Mouse (Mus musculus) layer of hippocampus, adult 8-10 months (tissue): Measurements from ENCODE around the gene Klhl25. TPM values are rescaled to one million over a fixed set of nuclear protein-coding genes. Genes with fewer than 3 reads are reported as not detected.
"Not testable (repeated sequence)": the region's sequence is repeated elsewhere in the genome, so short reads cannot be mapped to it uniquely, and the experiment has no call there.

Experiments used
- DNase-seq, 2 experiments: peaks; one replicate each; pipeline ENCODE4 v3.0.0; 2022; ENCODE audit warnings: low spot score in 2 of 2
- total RNA-seq, 4 experiments: library from RNA; stranded (reverse); gene quantifications; 2 replicates each; pipeline ENCODE4 v1.2.4; 2022

The Klhl25 gene
- total RNA-seq: 10 to 100 TPM in 3 of 4 experiments, 1 to 10 TPM in 1; 7.6 to 14.6 (median 11.4) TPM

- DNase-seq: peak; percentile 95 to 96
Measured at GRCm38 (mm10) chr7:75848115-75848775, at the start of gene Klhl25. Gene Klhl25, plus strand, starts transcription at chr7:75848310.

- DNase-seq: no peak
Measured at GRCm38 (mm10) chr7:75800530-75800929, 47.6 kb upstream of the Klhl25 start.

DNA sequence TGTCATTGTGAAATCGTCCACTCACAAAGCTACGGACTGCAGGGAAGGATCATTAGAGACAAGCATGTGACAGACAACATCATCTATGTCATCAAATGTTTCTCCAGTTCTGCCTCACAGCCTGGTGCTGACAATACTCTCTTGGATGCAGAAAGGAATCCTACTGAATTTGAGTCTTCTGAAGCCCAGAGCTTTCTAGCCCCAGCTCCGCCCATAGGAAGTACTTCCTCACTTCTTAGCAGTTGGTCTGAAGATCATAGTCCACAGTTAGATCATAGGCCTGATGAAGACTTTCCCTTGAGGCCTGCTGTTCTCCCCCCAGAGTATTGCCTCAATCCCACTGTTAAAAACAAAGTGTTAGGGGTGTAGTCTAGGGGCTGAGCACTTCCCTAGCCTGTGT lies 47.1 kb upstream of the Klhl25 start:
- DNase-seq: no peak

DNA sequence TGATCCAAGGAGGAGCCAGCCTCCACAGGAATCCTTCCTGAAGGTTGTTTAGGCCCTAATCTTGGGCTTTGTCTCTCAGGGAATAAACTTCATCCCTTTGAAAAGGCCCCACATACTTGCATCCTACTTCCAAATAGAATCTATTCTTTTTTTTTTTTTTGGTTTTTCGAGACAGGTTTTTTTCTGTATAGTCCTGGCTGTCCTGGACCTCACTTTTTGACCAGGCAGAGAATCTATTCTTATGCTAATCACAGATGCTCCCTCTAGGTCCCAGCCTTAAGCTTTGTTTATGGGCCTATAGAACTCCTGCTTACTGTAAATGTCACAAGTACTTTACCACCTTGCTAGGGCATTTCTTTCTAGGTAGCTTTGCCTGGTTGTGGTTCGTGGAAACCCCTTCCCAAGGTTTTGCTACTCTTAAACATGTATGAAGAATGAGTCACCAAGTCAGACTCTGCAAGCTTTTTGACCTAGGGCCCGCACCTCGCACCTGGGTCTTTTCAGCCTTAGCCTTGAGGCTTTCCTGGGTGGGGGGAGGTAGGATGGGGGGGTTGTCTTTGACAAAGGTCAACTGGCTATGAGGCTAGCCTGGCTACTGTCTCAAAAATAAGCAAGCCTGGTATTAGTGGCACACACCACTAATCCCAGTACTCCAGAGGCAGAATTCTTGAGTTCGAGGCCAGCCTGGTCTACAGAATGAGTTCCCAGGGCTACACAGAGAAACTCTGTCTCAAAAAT lies 46.3 kb upstream of the Klhl25 start:
- no peak for DNase-seq

GRCm38 (mm10) chr7:75802887-75803286 lies 45.2 kb upstream of the Klhl25 start:
- DNase-seq: no peak

- no peak for DNase-seq
Measured at GRCm38 (mm10) chr7:75806161-75806560, 41.9 kb upstream of the Klhl25 start.

- no peak for DNase-seq
Measured at GRCm38 (mm10) chr7:75806711-75807110, 41.4 kb upstream of the Klhl25 start.

DNA sequence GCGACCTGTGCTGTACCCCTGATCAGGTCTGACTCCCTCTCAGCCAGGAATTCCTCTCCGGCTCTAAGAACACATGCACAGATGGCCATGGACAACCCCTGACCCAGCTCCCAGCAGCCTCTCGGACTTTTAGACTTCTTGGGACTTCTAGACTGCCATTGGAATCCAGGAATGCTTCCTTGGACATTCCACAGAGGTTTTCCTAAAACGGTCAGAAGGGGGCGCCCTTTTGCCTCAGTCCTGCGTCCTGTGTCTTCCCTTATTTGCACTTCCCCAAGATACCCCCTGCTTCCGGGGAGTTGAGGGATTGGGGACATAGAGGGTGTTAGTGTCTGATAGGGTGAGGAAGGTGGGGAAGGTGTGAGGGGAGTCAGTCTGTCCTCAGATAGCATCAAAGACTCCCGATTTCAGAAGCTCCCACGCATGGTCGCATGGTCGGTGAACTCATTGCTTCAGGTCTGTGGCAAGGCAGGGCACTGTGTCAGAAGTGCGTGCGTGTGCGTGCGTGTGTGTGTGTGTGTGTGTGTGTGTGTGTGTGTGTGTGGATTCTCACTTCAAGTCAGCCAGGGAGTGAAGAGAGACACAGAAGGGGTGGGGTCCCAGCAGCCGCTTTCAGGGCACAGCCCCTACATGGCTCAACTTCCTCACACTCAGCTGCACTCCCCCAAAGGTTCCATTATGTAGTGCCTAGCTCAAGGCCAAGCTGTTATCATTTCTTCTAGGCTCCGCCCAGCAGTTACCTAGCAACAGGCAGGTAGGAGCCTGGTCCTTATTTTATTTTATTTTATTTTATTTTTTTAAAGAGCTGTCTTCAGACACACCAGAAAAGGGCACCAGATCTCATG lies 40.4 kb upstream of the Klhl25 start:
- no peak for DNase-seq

GRCm38 (mm10) chr7:75820687-75821086 lies 27.4 kb upstream of the Klhl25 start:
- DNase-seq: no peak

DNA sequence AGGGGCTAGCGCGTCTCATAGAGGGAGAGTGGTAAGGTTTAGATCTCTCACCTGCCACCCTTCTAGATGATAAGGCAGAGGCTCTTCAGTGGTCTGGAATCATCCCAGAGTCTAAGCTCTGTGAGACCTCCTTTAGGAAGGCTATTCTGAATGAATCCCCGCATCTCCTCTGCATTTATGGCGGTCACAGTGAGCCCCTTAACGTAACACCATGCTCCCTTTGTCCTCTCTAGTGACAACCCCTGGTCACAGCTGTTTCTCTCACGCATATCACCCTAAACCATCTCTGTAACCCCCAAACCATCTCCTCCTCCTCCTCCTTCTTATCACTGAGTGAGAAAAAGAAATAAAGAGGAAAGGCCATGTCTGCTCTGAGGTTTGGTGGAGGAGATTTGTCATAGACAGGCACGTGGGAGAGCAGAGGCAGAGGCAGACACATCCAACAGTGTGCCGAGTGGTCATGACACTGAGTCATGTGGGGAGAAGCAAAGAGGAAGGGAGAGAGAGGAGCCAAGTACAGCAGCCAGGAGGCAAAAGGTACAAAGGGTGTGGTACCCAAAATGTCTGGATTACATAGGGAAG lies 25.9 kb upstream of the Klhl25 start:
- no peak for DNase-seq

DNA sequence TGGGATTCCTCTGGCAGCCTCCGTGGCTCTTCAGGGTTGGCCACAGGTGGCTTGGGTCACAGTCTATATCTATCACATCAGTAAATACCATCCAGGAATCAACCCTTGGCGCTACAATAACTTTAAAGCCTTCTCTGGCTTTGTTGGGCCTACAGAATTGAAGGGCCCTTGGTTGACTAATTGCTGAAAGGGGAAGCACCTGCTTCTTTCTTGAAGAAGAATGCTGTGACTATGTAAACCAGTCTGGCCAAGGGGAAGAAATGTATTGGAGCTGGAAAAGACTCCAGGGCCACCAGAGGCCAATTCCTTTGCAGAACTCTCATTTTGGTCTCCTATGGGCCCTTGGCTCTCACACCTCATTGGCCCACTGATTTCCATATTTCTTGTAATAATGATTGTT lies 25.0 kb upstream of the Klhl25 start:
- no peak for DNase-seq

- DNase-seq: no peak
Measured at GRCm38 (mm10) chr7:75826360-75827103, 21.6 kb upstream of the Klhl25 start.

DNA sequence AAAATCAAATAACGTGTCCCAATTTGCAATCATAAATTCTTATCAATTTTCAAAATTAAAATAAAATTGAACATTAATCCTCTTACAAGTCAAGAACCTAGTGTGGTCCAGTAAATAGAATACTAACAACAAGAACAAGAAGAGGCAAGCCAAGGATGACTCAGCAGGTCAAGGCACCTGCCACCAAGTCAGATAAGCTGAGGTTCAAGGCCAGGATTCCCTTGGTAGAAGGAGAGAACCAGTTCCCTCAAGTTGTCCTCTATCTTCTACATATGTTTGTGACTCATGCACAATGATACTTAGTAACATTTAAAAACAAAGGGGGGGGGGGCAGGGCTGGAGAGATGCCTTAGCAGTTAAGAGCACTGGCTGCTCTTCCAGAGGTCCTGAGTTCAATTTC lies 20.8 kb upstream of the Klhl25 start:
- no peak for DNase-seq

GRCm38 (mm10) chr7:75827850-75828249 lies 20.3 kb upstream of the Klhl25 start:
- DNase-seq: peak in 1 of 2 experiments; percentile 60

DNA sequence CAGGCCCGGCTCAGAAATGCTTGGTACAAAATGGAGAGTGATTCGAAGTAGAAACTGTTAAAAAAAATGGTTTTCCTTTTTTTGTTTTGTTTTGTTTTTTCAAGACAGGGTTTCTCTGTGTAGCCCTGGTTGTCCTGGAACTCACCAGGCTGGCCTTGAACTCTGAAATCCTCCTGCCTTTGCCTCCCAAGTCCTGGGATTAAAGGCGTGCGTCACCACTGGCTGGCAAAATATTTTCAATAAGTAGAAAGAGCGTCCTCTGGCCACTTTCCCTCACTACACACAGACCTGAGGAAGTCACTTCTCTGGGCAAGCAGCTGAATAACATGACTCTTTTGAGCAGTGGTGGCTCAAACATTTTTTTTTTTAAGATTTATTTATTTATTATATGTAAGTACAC lies 19.6 kb upstream of the Klhl25 start:
- DNase-seq: no peak

DNA sequence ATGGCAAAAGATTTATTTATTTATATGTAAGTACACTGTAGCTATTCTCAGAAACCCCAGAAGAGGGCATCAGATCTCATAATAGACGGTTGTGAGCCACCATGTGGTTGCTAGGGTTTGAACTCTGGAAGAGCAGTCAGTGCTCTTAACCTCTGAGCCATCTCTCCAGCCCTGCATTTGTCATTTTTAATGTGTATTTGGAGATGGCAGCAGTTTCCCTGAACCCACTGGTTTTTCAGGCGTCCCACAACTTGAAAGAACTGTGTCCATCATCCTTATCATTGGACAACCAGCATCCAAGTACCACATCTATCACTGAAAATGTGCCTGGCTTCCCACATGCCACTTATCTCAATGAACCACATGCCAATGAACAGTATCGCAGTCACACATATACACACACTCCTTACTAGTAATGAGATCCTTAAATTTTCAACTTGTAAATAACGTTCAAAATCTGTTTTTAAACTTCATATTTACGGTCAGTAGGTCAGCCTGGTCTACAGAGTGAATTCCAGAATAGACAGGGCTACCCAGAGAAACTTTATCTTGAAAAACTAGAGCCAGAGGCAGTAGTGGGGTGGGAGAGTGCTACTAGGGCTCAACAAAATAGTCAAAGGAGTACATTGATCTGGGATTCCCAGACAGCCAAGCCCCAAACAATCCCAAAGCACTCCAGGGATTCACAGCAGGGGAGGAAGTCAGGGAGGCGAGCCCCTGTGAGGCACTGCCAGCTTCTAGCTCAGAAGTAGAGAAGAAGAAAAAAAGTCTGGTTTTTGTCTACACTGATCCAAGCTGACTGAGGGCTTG lies 17.7 kb upstream of the Klhl25 start:
- DNase-seq: no peak

GRCm38 (mm10) chr7:75833960-75834359 lies 14.2 kb upstream of the Klhl25 start:
- DNase-seq: not testable (repeated sequence)

DNA sequence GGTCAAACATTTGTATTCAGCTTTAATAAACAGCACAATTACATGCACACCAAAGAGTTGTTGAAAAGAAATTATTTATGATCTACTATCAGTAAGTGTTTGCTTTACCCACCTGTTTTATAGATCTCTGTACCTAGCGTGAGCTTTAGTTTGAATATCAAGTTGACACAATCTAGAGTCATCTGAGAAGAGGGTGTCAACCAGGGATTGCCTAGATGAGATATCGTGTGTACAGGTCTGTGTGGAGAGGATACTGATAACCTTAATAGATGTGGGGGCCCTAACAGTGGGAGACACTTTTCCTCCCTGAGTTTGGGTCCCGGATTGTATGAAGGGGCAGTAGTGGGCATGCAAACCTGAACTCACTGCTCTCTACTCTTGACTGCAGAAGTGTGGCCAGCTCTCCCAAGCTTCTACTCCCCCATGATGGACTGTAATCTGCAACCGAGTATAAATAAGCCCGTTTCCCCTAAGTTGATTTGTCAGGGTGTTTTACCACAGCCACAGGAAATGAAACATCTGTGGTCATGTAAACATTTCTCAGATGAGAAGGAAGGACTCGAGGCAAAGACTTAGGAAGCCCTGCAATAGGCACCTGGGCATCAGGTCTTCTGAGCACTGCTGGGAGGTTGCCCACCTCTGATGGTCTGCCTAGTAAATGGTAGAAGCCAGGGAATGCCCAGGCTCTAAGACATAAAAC lies 13.0 kb upstream of the Klhl25 start:
- not testable (repeated sequence) for DNase-seq

GRCm38 (mm10) chr7:75840071-75840470 lies 8.0 kb upstream of the Klhl25 start:
- no peak for DNase-seq
